Mouse (Mus musculus) kidney, adult 2 months (tissue): ENCODE results near the gene Tmc1.

ENCODE experiments used
- CTCF ChIP-seq: fragments of 200-500 bp; conservative IDR thresholded peaks from 2 replicates; pipeline ENCODE4 v1.5.1; 2011; ENCODE audit warnings: low read depth, mild to moderate bottlenecking, control low read depth, low read length, moderate library complexity, mixed read lengths; ENCODE audit not compliant: insufficient read depth, insufficient read length
- POLR2A ChIP-seq: fragments of 200-500 bp; IDR thresholded peaks from one replicate; pipeline ENCODE4 v1.6.1; 2011; ENCODE audit warnings: low read depth, low read length, control low read depth

DNA sequence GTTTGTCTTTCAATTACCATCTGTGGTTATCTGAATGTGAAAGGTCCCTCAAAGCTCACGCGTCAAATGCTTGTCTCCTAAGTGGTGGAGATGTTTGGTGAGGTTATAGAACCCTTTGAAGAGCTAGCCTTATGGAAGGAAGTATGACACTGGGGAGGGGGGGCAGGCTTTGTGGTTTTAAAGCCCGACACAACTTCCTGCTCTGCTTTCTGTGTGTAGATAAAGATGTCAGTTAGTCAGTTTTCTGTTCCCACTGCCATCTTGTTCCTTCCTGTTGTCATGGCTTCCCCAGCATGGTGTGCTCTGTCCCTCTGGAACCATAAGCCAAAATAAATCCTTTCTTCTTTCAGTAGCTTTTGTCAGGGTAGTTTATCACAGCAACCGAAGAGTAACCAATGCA, 78.1 kb downstream of the Tmc1 start:
- no peak for TF ChIP-seq POLR2A
- TF ChIP-seq CTCF, result no peak
